Mouse (Mus musculus) cerebellum, adult 2 months (tissue): ENCODE measurements around the gene Olfr453.

Source experiments
- CTCF ChIP-seq: fragments of 200-500 bp; IDR thresholded peaks from 2 replicates; pipeline ENCODE4 v1.5.1; 2011; ENCODE audit warnings: low read depth, mild to moderate bottlenecking, control low read depth, low read length, moderate library complexity, borderline replicate concordance; ENCODE audit not compliant: insufficient read depth
- POLR2A ChIP-seq: fragments of 200-500 bp; IDR thresholded peaks from 2 replicates; pipeline ENCODE4 v1.6.1; 2011; ENCODE audit warnings: low read length, control low read depth, borderline replicate concordance; ENCODE audit not compliant: insufficient read depth

GRCm38 (mm10) chr6:42790949-42791556 is 51.9 kb downstream of the Olfr453 start:
- TF ChIP-seq POLR2A (no peak), CTCF (no peak)
